Mouse (Mus musculus) MEL (cell line): ENCODE data around the gene 9130023H24Rik. TPM values are rescaled to one million over a fixed set of nuclear protein-coding genes. Genes with fewer than 3 reads are reported as not detected.
A peak's percentile ranks its signal among the peaks of the same experiment; 100 is the strongest.

ENCODE experiments used
- DNase-seq: peaks from one replicate; pipeline ENCODE4 v3.0.0; 2011; ENCODE audit warnings: low read depth, low spot score
- H3K27ac ChIP-seq: 2 replicates; pipeline ENCODE4 v1.5.1; 2012; ENCODE audit warnings: low read depth, mild to moderate bottlenecking, control low read depth, low read length, moderate library complexity; ENCODE audit not compliant: control insufficient read depth
- H3K27me3 ChIP-seq, 2 experiments: fragments of 150-350 bp in 1 of 2; sonication (generic) in 1 of 2; 2 replicates each; pipeline ENCODE4 v1.6.1; 2012; ENCODE audit warnings: low read length in 2 of 2, mild to moderate bottlenecking in 2 of 2, improper control_type of control experiment in 1 of 2, moderate library complexity in 1 of 2; ENCODE audit not compliant: insufficient read depth in 2 of 2, control insufficient read depth in 1 of 2
- H3K36me3 ChIP-seq, 2 experiments: 2 replicates each; pipeline ENCODE4 v1.6.1; 2012 to 2014; ENCODE audit warnings: low read length in 2 of 2, improper control_type of control experiment in 1 of 2, inconsistent platforms in 1 of 2, mild to moderate bottlenecking in 1 of 2; ENCODE audit not compliant: insufficient read depth in 2 of 2, control insufficient read depth in 1 of 2
- H3K4me1 ChIP-seq, 2 experiments: fragments of 150-350 bp in 1 of 2; sonication (generic) in 1 of 2; 2 replicates each; pipeline ENCODE4 v1.6.1; 2012; ENCODE audit warnings: low read length in 2 of 2, improper control_type of control experiment in 1 of 2, mild to moderate bottlenecking in 1 of 2; ENCODE audit not compliant: insufficient read depth in 2 of 2, control insufficient read depth in 1 of 2
- H3K4me3 ChIP-seq, 2 experiments: fragments of 150-350 bp in 1 of 2; sonication (generic) in 1 of 2; 2 replicates each; pipeline ENCODE4 v1.5.1; 2012; ENCODE audit warnings: low read depth in 2 of 2, low read length in 2 of 2, mild to moderate bottlenecking in 2 of 2, moderate library complexity in 2 of 2, control low read depth in 1 of 2, improper control_type of control experiment in 1 of 2; ENCODE audit not compliant: control insufficient read depth in 1 of 2, insufficient read depth in 1 of 2
- H3K79me2 ChIP-seq: 2 replicates; pipeline ENCODE4 v1.6.1; 2012; ENCODE audit warnings: mild to moderate bottlenecking, low read length, moderate library complexity; ENCODE audit not compliant: control insufficient read depth, poor library complexity, insufficient read depth
- H3K9ac ChIP-seq: 2 replicates; pipeline ENCODE4 v1.6.1; 2012; ENCODE audit warnings: low read depth, mild to moderate bottlenecking, control low read depth, low read length, moderate library complexity; ENCODE audit not compliant: control insufficient read depth, poor library complexity, severe bottlenecking
- H3K9me3 ChIP-seq: fragments of 150-350 bp; sonication (generic); replicated peaks from 2 replicates; pipeline ENCODE4 v1.6.1; 2012; ENCODE audit warnings: mild to moderate bottlenecking, low read length, improper control_type of control experiment, moderate library complexity; ENCODE audit not compliant: insufficient read depth
- BHLHE40 ChIP-seq: IDR thresholded peaks from 2 replicates; pipeline ENCODE4 v1.6.1; 2012; ENCODE audit warnings: low read depth, mild to moderate bottlenecking, inconsistent platforms, low read length, improper control_type of control experiment, borderline replicate concordance
- CHD1 ChIP-seq: IDR thresholded peaks from 2 replicates; pipeline ENCODE4 v1.6.1; 2012; ENCODE audit warnings: low read depth, mild to moderate bottlenecking, inconsistent platforms, low read length, improper control_type of control experiment
- CTCF ChIP-seq, 3 experiments: IDR thresholded peaks in 2 of 3; conservative IDR thresholded peaks in 1 of 3; 2 replicates each; pipeline ENCODE4 v1.5.1; 2011 to 2012; ENCODE audit warnings: low read length in 3 of 3, low read depth in 2 of 3, mild to moderate bottlenecking in 2 of 3, improper control_type of control experiment in 1 of 3, inconsistent platforms in 1 of 3, mixed read lengths in 1 of 3, moderate library complexity in 1 of 3; ENCODE audit not compliant: control insufficient read depth in 1 of 3, insufficient read depth in 1 of 3, poor library complexity in 1 of 3, severe bottlenecking in 1 of 3
- EP300 ChIP-seq, 2 experiments: IDR thresholded peaks; 2 replicates each; pipeline ENCODE4 v1.6.1; 2011; ENCODE audit warnings: improper control_type of control experiment in 2 of 2, low read length in 2 of 2, low read depth in 1 of 2, mild to moderate bottlenecking in 1 of 2
- ETS1 ChIP-seq: IDR thresholded peaks from 2 replicates; pipeline ENCODE4 v1.6.1; 2012; ENCODE audit warnings: low read depth, mild to moderate bottlenecking, inconsistent platforms, low read length, improper control_type of control experiment, moderate library complexity
- GATA1 ChIP-seq: IDR thresholded peaks from 2 replicates; pipeline ENCODE4 v1.6.1; 2011; ENCODE audit warnings: low read depth, low read length, improper control_type of control experiment
- HCFC1 ChIP-seq: IDR thresholded peaks from 2 replicates; pipeline ENCODE4 v1.6.1; 2012; ENCODE audit warnings: low read depth, mild to moderate bottlenecking, inconsistent platforms, low read length, improper control_type of control experiment, moderate library complexity
- JUND ChIP-seq: IDR thresholded peaks from 2 replicates; pipeline ENCODE4 v1.6.1; 2011; ENCODE audit warnings: low read depth, mild to moderate bottlenecking, improper control_type of control experiment, low read length
- KAT2A ChIP-seq: conservative IDR thresholded peaks from 2 replicates; pipeline ENCODE4 v1.6.1; 2012; ENCODE audit warnings: low read depth, low read length, improper control_type of control experiment, inconsistent platforms
- MAFK ChIP-seq: IDR thresholded peaks from 2 replicates; pipeline ENCODE4 v1.6.1; 2011; ENCODE audit warnings: low read depth, mild to moderate bottlenecking, low read length, improper control_type of control experiment, borderline replicate concordance
- MAX ChIP-seq: IDR thresholded peaks from 2 replicates; pipeline ENCODE4 v1.6.1; 2011; ENCODE audit warnings: low read length, improper control_type of control experiment
- MAZ ChIP-seq: IDR thresholded peaks from 2 replicates; pipeline ENCODE4 v1.6.1; 2012; ENCODE audit warnings: low read depth, mild to moderate bottlenecking, inconsistent platforms, low read length, improper control_type of control experiment
- POLR2A ChIP-seq, 2 experiments: IDR thresholded peaks; 2 replicates each; pipeline ENCODE4 v1.6.1; 2011 to 2012; ENCODE audit warnings: low read length in 2 of 2, mild to moderate bottlenecking in 2 of 2, control low read depth in 1 of 2, improper control_type of control experiment in 1 of 2, low read depth in 1 of 2, moderate library complexity in 1 of 2; ENCODE audit not compliant: control insufficient read depth in 1 of 2, insufficient read depth in 1 of 2, poor library complexity in 1 of 2
- RAD21 ChIP-seq: IDR thresholded peaks from 2 replicates; pipeline ENCODE4 v1.6.1; 2011; ENCODE audit warnings: mild to moderate bottlenecking, low read depth, low read length, improper control_type of control experiment
- SIN3A ChIP-seq: IDR thresholded peaks from 2 replicates; pipeline ENCODE4 v1.6.1; 2012; ENCODE audit warnings: low read length, improper control_type of control experiment, inconsistent platforms
- TAL1 ChIP-seq: IDR thresholded peaks from 2 replicates; pipeline ENCODE4 v1.6.1; 2012; ENCODE audit warnings: mild to moderate bottlenecking, inconsistent platforms, low read length, moderate library complexity, mixed read lengths
- ZKSCAN1 ChIP-seq: IDR thresholded peaks from 2 replicates; pipeline ENCODE4 v1.6.1; 2012; ENCODE audit warnings: low read depth, mild to moderate bottlenecking, inconsistent platforms, low read length, improper control_type of control experiment, moderate library complexity
- ZNF384 ChIP-seq: IDR thresholded peaks from 2 replicates; pipeline ENCODE4 v1.6.1; 2012; ENCODE audit warnings: low read depth, mild to moderate bottlenecking, inconsistent platforms, low read length, improper control_type of control experiment
- polyA plus RNA-seq, 2 experiments: library from polyadenylated mRNA; stranded (reverse) in 1 of 2; unstranded in 1 of 2; fragments of >175 nt in 1 of 2; fragments of >200 nt in 1 of 2; gene quantifications; 2 replicates each; pipeline versions ENCODE4 v1.2.1 to v1.2.4; 2012; ENCODE audit warnings: low replicate concordance in 2 of 2, low read depth in 1 of 2; ENCODE audit not compliant: insufficient read length in 2 of 2, insufficient read depth in 1 of 2, missing spikeins in 1 of 2
- total RNA-seq: library from RNA; depleted of rRNA; stranded (reverse); fragments of 300-350 nt; gene quantifications from 2 replicates; pipeline ENCODE4 v1.2.3, GENCODE M21; 2012

The 9130023H24Rik gene
- total and polyA plus RNA-seq, 3 experiments, result 0.96 to 1.5 TPM; not detected in 1

- Histone ChIP-seq H3K4me1 (peaks cover 9 to 12% of the 10 kb centered on the region in 2 experiments), H3K9me3 (no peaks in the 10 kb centered on the region), H3K27me3 (no peaks in the 10 kb centered on the region; a peak in 1 of 4 replicates), H3K79me2 (no peaks in the 10 kb centered on the region), H3K36me3 (peaks cover 0 to 4% of the 10 kb centered on the region in 2 experiments; a peak in 2 of 4 replicates), H3K9ac (no peak overlapping the region), H3K27ac (no peak overlapping the region), H3K4me3 (no peak overlapping the region)
- peak; percentile 55 for TF ChIP-seq GATA1
- peak; percentile 27; the same call in 1 of the 2 replicates for TF ChIP-seq ETS1
- peak; percentile 34 to 45 for TF ChIP-seq EP300 (IDR thresholded peaks at IDR 0.05; ENCODE audit: low read depth in 1 of 2, low read length in 2 of 2)
- no peak for TF ChIP-seq TAL1
- no peak for TF ChIP-seq ZKSCAN1
- TF ChIP-seq BHLHE40, result no peak
- peak; percentile 62 for DNase-seq
Measured at GRCm38 (mm10) chr7:128256783-128257334, 19.0 kb upstream of the 9130023H24Rik start.

GRCm38 (mm10) chr7:128255757-128256156 lies 17.9 kb upstream of the 9130023H24Rik start:
- Histone ChIP-seq H3K27ac (no peak overlapping the region), H3K27me3 (no peaks in the 10 kb centered on the region; a peak in 1 of 4 replicates), H3K36me3 (peaks cover 0 to 4% of the 10 kb centered on the region in 2 experiments; a peak in 2 of 4 replicates), H3K4me1 (peaks cover 9 to 12% of the 10 kb centered on the region in 2 experiments), H3K4me3 (no peak overlapping the region), H3K9me3 (no peaks in the 10 kb centered on the region), H3K9ac (no peak overlapping the region), H3K79me2 (no peaks in the 10 kb centered on the region)
- DNase-seq, result no peak
- no peak for TF ChIP-seq HCFC1
- no peak for TF ChIP-seq SIN3A
- no peak for TF ChIP-seq JUND
- no peak for TF ChIP-seq KAT2A
- TF ChIP-seq ZNF384, result no peak
- TF ChIP-seq MAX, result no peak
- TF ChIP-seq MAFK, result no peak
- no peak for TF ChIP-seq POLR2A (IDR thresholded peaks at IDR 0.05; ENCODE audit: control insufficient read depth in 1 of 2, insufficient read depth in 1 of 2, low read depth in 1 of 2, low read length in 2 of 2, poor library complexity in 1 of 2)
- TF ChIP-seq BHLHE40, result no peak
- TF ChIP-seq CTCF (IDR thresholded peaks at IDR 0.05 in 2 of 3, conservative IDR thresholded peaks at IDR 0.05 in 1 of 3; ENCODE audit: control insufficient read depth in 1 of 3, insufficient read depth in 1 of 3, low read depth in 2 of 3, low read length in 3 of 3, poor library complexity in 1 of 3, severe bottlenecking in 1 of 3), result no peak
- TF ChIP-seq RAD21, result no peak
- TF ChIP-seq CHD1, result no peak
- TF ChIP-seq MAZ, result no peak
- TF ChIP-seq TAL1, result no peak
